In the genomic region with DNA sequence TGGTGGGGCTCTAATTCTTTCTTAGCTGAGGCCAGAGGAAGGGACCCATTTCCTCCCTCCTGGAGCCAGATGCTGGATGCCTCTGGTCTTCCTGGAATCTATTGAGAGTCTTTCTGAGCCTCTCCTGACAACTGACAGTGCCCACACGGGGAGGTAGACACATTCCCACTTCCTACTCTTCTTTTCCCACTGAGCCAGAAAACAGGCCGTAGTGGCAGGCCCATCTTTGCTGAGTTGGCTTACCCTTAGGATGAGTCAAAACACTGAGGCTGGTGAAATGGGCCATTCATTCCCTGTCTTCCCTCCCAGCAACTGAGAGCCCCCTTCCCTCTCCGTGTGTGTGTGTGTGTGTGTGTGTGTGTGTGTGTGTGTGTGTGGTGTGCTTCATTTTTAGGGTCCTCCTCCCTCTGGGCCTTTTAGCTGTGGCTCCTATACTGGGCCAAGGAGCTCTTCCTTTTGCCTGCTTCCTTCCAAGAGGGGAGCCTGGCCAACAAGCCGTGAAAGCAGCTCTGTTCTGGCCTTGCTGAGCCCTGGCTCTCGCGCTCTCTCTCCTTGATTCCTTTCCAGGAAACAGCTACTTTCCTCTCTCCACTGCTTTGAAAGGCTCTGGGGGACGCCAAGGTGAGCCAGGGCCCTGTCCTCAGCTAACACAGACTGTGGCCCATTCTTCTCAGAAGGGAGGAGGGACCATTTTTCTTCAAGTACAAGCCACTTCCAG, we compare ENCODE assay signal across 9 mouse cellular contexts. TPM values are rescaled to one million over a fixed set of nuclear protein-coding genes. Genes with fewer than 3 reads are reported as not detected.
DNase-seq lines count a peak whose midpoint lies in the region; ATAC-seq lines count a peak whose summit lies in the region.
"Had no signal": no experiment of that assay in that cellular context is flagged by ENCODE, and none has a peak within 500 bp of the region (broad histone marks: within the 10 kb centered on the region; RNA-seq: fewer than 3 reads in every experiment).

No protein-coding gene starts in this region.

- H3K27me3 ChIP-seq in forebrain, embryonic 14.5 days (replicated peaks; ENCODE audit: control insufficient read depth, insufficient read depth, low read length) = no peaks in the 10 kb centered on the region
- no peaks in the 10 kb centered on the region for H3K27me3 ChIP-seq in forebrain, embryonic 16.5 days (replicated peaks; ENCODE audit: control insufficient read depth, insufficient read depth, low read length)

- no peak overlapping the region for H3K4me3 ChIP-seq in forebrain, embryonic 14.5 days (ENCODE audit: low read depth, low read length)
- no peak overlapping the region for H3K4me3 ChIP-seq in forebrain, embryonic 16.5 days (replicated peaks; ENCODE audit: low read length)

- no peaks in the 10 kb centered on the region for H3K4me1 ChIP-seq in forebrain, embryonic 14.5 days (ENCODE audit: control insufficient read depth, insufficient read depth, low read length)
- peaks cover 3% of the 10 kb centered on the region; the same call in 1 of the 2 replicates for H3K4me1 ChIP-seq in forebrain, embryonic 16.5 days (replicated peaks; ENCODE audit: control insufficient read depth, insufficient read depth, low read length)

- no peak overlapping the region for H3K9ac ChIP-seq in forebrain, embryonic 14.5 days (ENCODE audit: low read length)
- H3K9ac ChIP-seq in forebrain, embryonic 16.5 days (replicated peaks; ENCODE audit: low read depth, low read length) = no peak overlapping the region

- peak; percentile 38 for DNase-seq in forebrain, embryonic 14.5 days (ENCODE audit: low spot score)
- peak; percentile 42 for DNase-seq in Muller cell, postnatal 12 days (ENCODE audit: inconsistent ontology term)
- peak; percentile 45 for DNase-seq in gastrocnemius, adult 18-20 months (ENCODE audit: low spot score)
- peak; percentile 14 to 35 for DNase-seq in left cerebral cortex, adult 18-20 months (ENCODE audit: low spot score in 2 of 2)
- DNase-seq in liver = no peak
- no peak for DNase-seq in embryo, embryonic 10.5 days (ENCODE audit: low spot score)
- no peak for DNase-seq in kidney, adult 11 months

- no peaks in the 10 kb centered on the region for H3K36me3 ChIP-seq in forebrain, embryonic 14.5 days (ENCODE audit: control insufficient read depth, insufficient read depth, low read length)
- H3K36me3 ChIP-seq in forebrain, embryonic 16.5 days (ENCODE audit: control insufficient read depth, insufficient read depth) = no peaks in the 10 kb centered on the region

- no peak overlapping the region for H3K4me2 ChIP-seq in forebrain, embryonic 14.5 days (ENCODE audit: low read length)
- H3K4me2 ChIP-seq in forebrain, embryonic 16.5 days (ENCODE audit: low read length) = no peak overlapping the region

- no peaks in the 10 kb centered on the region for H3K9me3 ChIP-seq in forebrain, embryonic 14.5 days (replicated peaks; ENCODE audit: control insufficient read depth, low read length)
- H3K9me3 ChIP-seq in forebrain, embryonic 16.5 days (ENCODE audit: control insufficient read depth, low read length) = no peaks in the 10 kb centered on the region

- no peak for ATAC-seq in forebrain, embryonic 14.5 days
- no peak for ATAC-seq in forebrain, embryonic 16.5 days

- no peak overlapping the region for H3K27ac ChIP-seq in forebrain, embryonic 14.5 days (ENCODE audit: low read depth, low read length)
- no peak overlapping the region for H3K27ac ChIP-seq in forebrain, embryonic 16.5 days (ENCODE audit: low read length)

- WGBS in forebrain, embryonic 14.5 days = 47% methylated on average over 7 of the region's 7 CpGs
- 35% methylated on average over 7 of the region's 7 CpGs for WGBS in forebrain, embryonic 16.5 days

RNA-seq across cellular contexts. Expression of a gene that starts 6.1 kb away (rescaled TPM):
- 5.8 and 6.9 TPM in 2 replicates for polyA plus RNA-seq in forebrain, embryonic 14.5 days (2014; fragmentation: Nextera tagmentation; extraction: Ambion mirVana)
- polyA plus RNA-seq in forebrain, embryonic 16.5 days (2015; fragmentation: Nextera tagmentation; extraction: Ambion mirVana) = 5.2 and 5.7 TPM in 2 replicates
- not detected for total RNA-seq in gastrocnemius, adult 18-20 months (2021)
- not detected for total RNA-seq in left cerebral cortex, adult 18-20 months (2021)
- total RNA-seq: CH12.LX had no signal

RNA-seq across cellular contexts. Expression of a gene that starts 59.0 kb away (rescaled TPM):
- 2.1 and 2.3 TPM in 2 replicates for polyA plus RNA-seq in forebrain, embryonic 14.5 days (2014; fragmentation: Nextera tagmentation; extraction: Ambion mirVana)
- 1.9 and 2.8 TPM in 2 replicates for polyA plus RNA-seq in forebrain, embryonic 16.5 days (2015; fragmentation: Nextera tagmentation; extraction: Ambion mirVana)
- total RNA-seq in gastrocnemius, adult 18-20 months (2021) = 1 to 10 TPM; 3.8 to 4.6 TPM
- 10 to 100 TPM; 19.7 to 20.8 TPM for total RNA-seq in left cerebral cortex, adult 18-20 months (2021)

Comparison
In these comparisons a context has a peak if more than half of its experiments do, and no peak if none do; other contexts are left out.
1. DNase-seq: peak in forebrain, embryonic 14.5 days (single experiment), Muller cell, postnatal 12 days (single experiment), gastrocnemius, adult 18-20 months (single experiment) and left cerebral cortex, adult 18-20 months (2 of 2); none in liver (single experiment), embryo, embryonic 10.5 days (single experiment) and kidney, adult 11 months (single experiment).